Mouse (Mus musculus): ENCODE results near the gene Myh10. TPM values are rescaled to one million over a fixed set of nuclear protein-coding genes. Genes with fewer than 3 reads are reported as not detected.

The Myh10 gene
- total and polyA plus RNA-seq, 3 experiments: 17.9 to 25.9 (median 25.6) TPM

DNA sequence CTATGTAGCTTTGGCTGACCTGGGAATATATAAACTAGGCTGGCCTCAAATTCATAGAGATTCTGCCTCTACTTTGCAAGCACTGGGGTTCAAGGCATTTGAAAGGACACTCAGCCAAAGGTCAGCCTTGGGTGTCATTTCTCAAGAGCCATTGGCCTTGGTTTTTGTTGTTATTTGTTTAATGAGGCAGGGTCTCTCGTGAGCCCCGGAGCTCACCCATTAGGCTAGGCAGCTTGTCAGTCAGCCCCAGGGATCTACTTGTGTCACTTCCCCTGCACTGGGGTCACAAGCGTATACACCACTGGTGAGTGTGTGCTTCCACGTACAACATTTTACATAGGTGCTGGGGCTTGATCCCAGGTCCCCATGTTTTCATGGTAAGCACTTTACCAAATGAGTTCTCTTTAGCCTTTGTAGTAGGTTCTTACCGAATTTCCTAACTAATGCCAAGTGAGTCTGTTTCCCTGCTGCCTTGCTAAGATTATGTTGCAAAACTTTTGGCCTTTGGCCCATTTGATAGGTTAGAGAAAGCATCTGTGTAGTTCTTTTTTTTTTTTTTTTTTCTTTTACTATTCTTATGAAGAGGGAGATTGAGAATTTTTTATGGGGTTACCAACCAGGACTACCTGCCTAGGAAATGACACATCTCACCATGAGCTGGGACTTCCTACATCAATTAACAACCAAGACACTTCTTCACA is 18.9 kb upstream of the Myh10 start:
- Histone ChIP-seq H3K9ac (ENCODE audit: low read depth, low read length) (no peak overlapping the region), H3K4me1 (ENCODE audit: control insufficient read depth, insufficient read depth, low read length) (peaks cover 4% of the 10 kb centered on the region), H3K27me3 (ENCODE audit: control insufficient read depth, insufficient read depth, low read length) (no peaks in the 10 kb centered on the region), H3K79me2 (replicated peaks; ENCODE audit: control insufficient read depth, insufficient read depth, low read length) (no peaks in the 10 kb centered on the region), H3K27ac (no peak overlapping the region), H3K36me3 (ENCODE audit: control insufficient read depth, insufficient read depth, low read length) (peaks cover 9% of the 10 kb centered on the region), H3K4me3 (no peak overlapping the region)
- intact Hi-C loops (cut with DNase I): no loop called here
- 82% methylated on average over 5 of the region's 5 CpGs for WGBS
- no peak for DNase-seq
- TF ChIP-seq POLR2A (IDR thresholded peaks at IDR 0.05; ENCODE audit: insufficient read depth, low read depth, low read length) (no peak), CTCF (IDR thresholded peaks at IDR 0.05) (no peak)

DNA sequence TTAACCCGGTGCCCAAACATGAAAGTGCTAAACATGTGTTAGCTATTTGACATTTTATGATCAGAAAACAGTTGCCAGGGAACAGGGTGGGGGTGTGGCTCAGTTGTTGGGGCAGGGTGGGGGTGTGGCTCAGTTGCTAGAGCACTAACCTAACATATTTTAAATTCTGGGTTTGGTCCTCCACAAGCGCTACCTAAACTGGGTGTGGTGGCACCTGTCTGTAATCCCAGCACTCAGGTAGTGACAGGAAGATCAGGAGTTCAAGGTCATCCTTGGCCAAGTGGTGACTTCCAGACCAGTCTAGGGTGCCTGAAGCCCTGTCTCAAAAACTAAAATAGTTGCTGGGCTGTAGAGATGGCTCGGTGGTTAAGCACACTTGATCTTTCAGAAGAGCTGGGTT is 17.3 kb upstream of the Myh10 start:
- 83% methylated on average over 3 of the region's 3 CpGs for WGBS
- Histone ChIP-seq H3K27ac (no peak overlapping the region), H3K36me3 (ENCODE audit: control insufficient read depth, insufficient read depth, low read length) (peaks cover 9% of the 10 kb centered on the region), H3K79me2 (replicated peaks; ENCODE audit: control insufficient read depth, insufficient read depth, low read length) (no peaks in the 10 kb centered on the region), H3K27me3 (ENCODE audit: control insufficient read depth, insufficient read depth, low read length) (no peaks in the 10 kb centered on the region), H3K9ac (ENCODE audit: low read depth, low read length) (no peak overlapping the region), H3K4me1 (ENCODE audit: control insufficient read depth, insufficient read depth, low read length) (peaks cover 4% of the 10 kb centered on the region), H3K4me3 (no peak overlapping the region)
- no peak for TF ChIP-seq EP300 (IDR thresholded peaks at IDR 0.05; ENCODE audit: insufficient read depth, low read depth, low read length)
- TF ChIP-seq CTCF (IDR thresholded peaks at IDR 0.05): no peak
- no peak for TF ChIP-seq POLR2A (IDR thresholded peaks at IDR 0.05; ENCODE audit: insufficient read depth, low read depth, low read length)
- intact Hi-C loops (cut with DNase I): no loop called here
- no peak for DNase-seq

DNA sequence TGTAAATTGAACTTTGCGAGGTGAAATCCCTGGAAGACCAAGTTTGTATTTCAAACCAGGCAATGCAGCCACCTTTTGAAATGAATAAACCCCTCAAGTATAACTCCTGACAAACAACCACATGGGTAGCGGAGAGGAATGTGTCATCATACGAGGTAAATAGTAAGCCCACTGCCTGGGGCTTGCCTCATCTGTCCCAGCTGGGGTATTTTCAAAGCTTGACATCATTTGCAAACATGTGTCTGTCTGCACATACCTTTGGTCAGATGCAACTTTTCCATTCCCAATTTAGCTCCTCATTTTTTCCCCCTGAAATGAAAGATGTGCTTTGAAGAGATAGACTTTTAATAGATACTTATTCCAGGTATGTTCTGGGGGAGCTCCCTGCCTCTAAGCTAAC is 16.7 kb upstream of the Myh10 start:
- Histone ChIP-seq H3K9ac (ENCODE audit: low read depth, low read length) (no peak overlapping the region), H3K36me3 (ENCODE audit: control insufficient read depth, insufficient read depth, low read length) (peaks cover 9% of the 10 kb centered on the region), H3K4me3 (no peak overlapping the region), H3K4me1 (ENCODE audit: control insufficient read depth, insufficient read depth, low read length) (peaks cover 4% of the 10 kb centered on the region), H3K27me3 (ENCODE audit: control insufficient read depth, insufficient read depth, low read length) (no peaks in the 10 kb centered on the region), H3K27ac (no peak overlapping the region), H3K79me2 (replicated peaks; ENCODE audit: control insufficient read depth, insufficient read depth, low read length) (no peaks in the 10 kb centered on the region)
- no peak for DNase-seq
- intact Hi-C loops (cut with DNase I): no loop called here
- TF ChIP-seq CTCF (IDR thresholded peaks at IDR 0.05): no peak
- no peak for TF ChIP-seq POLR2A (IDR thresholded peaks at IDR 0.05; ENCODE audit: insufficient read depth, low read depth, low read length)
- TF ChIP-seq EP300 (IDR thresholded peaks at IDR 0.05; ENCODE audit: insufficient read depth, low read depth, low read length): no peak
- 80% methylated on average over 3 of the region's 3 CpGs for WGBS

DNA sequence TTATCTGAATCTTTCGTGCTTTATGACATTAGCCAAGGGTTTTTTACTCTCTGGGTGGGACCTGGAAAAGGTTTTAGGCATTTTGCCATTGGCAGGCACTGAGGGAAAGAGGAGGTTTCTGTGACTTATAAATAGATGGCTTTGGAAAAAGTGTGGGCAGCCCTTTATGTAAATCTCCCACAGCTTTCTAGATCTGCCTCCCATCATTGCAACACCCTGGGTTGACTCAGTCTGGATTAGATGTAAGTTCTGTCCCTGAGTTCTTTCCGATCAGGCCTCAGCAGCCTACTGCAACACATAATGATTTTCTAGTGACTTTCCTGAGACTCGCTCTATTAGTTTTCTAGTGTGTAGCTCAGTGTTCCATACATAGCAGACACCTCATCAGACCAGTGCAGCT is 16.1 kb upstream of the Myh10 start:
- H3K4me1 ChIP-seq (ENCODE audit: control insufficient read depth, insufficient read depth, low read length): peaks cover 4% of the 10 kb centered on the region
- DNase-seq: peak in 1 of 2 experiments; percentile 13
- intact Hi-C loops (cut with DNase I): no loop called here
- no peak overlapping the region for H3K4me3 ChIP-seq
- no peak overlapping the region; the same call in 1 of the 2 replicates for H3K9ac ChIP-seq (ENCODE audit: low read depth, low read length)
- H3K27ac ChIP-seq: no peak overlapping the region
- WGBS: 37% methylated on average over 3 of the region's 3 CpGs
- H3K79me2 ChIP-seq (replicated peaks; ENCODE audit: control insufficient read depth, insufficient read depth, low read length): no peaks in the 10 kb centered on the region
- peaks cover 9% of the 10 kb centered on the region for H3K36me3 ChIP-seq (ENCODE audit: control insufficient read depth, insufficient read depth, low read length)
- H3K27me3 ChIP-seq (ENCODE audit: control insufficient read depth, insufficient read depth, low read length): no peaks in the 10 kb centered on the region
- no peak for TF ChIP-seq CTCF (IDR thresholded peaks at IDR 0.05)
- no peak for TF ChIP-seq POLR2A (IDR thresholded peaks at IDR 0.05; ENCODE audit: insufficient read depth, low read depth, low read length)
- no peak for TF ChIP-seq EP300 (IDR thresholded peaks at IDR 0.05; ENCODE audit: insufficient read depth, low read depth, low read length)

DNA sequence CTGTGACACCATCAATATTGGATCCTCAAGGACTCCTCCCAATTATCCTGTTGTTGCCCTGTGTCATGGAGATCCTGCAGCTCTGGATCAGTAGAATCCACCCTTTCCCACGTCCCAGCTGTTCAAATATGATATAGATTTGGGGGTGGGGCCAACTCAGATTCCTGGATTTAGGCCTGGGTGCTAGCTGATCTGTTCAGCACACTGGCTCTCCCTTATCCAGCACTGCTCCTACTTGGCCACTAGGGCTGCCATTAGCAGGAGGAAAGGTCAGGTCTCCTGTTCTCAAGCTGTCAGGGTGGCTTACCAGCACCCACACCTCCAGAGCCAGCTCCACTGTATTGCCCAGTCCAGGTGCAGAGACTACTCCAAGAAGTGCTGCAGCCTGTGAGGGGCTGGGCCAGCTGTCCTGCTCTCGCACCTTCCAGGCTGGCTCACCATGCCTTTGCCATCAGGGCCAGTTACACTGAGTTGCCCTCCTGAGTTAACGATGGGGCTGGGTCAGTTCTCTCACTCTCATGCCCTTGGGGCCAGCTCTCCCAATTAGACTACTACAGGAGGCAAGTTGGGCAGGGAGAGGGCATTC is 10.0 kb upstream of the Myh10 start:
- TF ChIP-seq EP300 (IDR thresholded peaks at IDR 0.05; ENCODE audit: insufficient read depth, low read depth, low read length): no peak
- peak; percentile 29 for TF ChIP-seq CTCF (IDR thresholded peaks at IDR 0.05)
- TF ChIP-seq POLR2A (IDR thresholded peaks at IDR 0.05; ENCODE audit: insufficient read depth, low read depth, low read length): no peak
- DNase-seq: no peak
- H3K27me3 ChIP-seq (ENCODE audit: control insufficient read depth, insufficient read depth, low read length): no peaks in the 10 kb centered on the region
- H3K36me3 ChIP-seq (ENCODE audit: control insufficient read depth, insufficient read depth, low read length): no peaks in the 10 kb centered on the region
- intact Hi-C loops (cut with DNase I): no loop called here
- H3K27ac ChIP-seq: no peak overlapping the region
- H3K79me2 ChIP-seq (replicated peaks; ENCODE audit: control insufficient read depth, insufficient read depth, low read length): no peaks in the 10 kb centered on the region
- H3K9ac ChIP-seq (ENCODE audit: low read depth, low read length): no peak overlapping the region
- no peaks in the 10 kb centered on the region for H3K4me1 ChIP-seq (ENCODE audit: control insufficient read depth, insufficient read depth, low read length)
- WGBS: 80% methylated on average over 3 of the region's 3 CpGs
- no peak overlapping the region for H3K4me3 ChIP-seq

DNA sequence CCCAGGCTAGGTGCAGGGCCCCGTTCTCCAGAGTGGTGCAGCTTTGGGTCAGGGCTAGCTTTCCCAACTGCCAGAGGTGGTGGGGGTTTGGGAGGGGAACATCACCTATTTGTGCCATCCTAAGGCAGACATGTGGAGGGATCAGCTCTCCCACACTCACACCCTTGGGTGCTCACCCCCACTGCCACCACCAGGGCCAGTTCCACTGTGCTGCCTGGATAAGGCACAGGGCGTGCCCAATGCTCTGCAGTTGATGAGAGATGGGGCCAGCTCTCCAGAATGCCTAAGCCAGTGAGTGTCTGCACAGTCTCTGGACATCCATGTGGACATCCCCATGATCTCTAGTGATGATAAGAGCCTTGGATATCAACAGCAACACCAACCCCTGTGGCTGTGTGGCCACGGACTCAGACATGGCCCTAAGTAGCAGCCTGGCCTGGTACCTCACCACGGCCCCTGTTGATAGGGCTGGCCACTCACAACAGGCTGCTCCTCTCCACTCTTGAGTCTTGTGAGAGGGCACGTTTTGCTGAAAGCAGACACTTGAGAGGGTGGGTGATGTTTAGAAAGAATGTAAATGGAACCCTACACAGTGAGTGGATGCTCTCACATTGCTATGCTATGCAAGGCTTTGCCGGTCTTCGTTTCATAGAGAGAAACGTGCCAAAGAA is 9.1 kb upstream of the Myh10 start:
- intact Hi-C loops (cut with DNase I): no loop called here
- Histone ChIP-seq H3K4me3 (no peak overlapping the region), H3K4me1 (ENCODE audit: control insufficient read depth, insufficient read depth, low read length) (no peaks in the 10 kb centered on the region), H3K27ac (no peak overlapping the region), H3K79me2 (replicated peaks; ENCODE audit: control insufficient read depth, insufficient read depth, low read length) (no peaks in the 10 kb centered on the region), H3K36me3 (ENCODE audit: control insufficient read depth, insufficient read depth, low read length) (no peaks in the 10 kb centered on the region), H3K27me3 (ENCODE audit: control insufficient read depth, insufficient read depth, low read length) (no peaks in the 10 kb centered on the region), H3K9ac (ENCODE audit: low read depth, low read length) (no peak overlapping the region)
- 87% methylated on average over 8 of the region's 8 CpGs for WGBS
- TF ChIP-seq CTCF (IDR thresholded peaks at IDR 0.05) (no peak), EP300 (IDR thresholded peaks at IDR 0.05; ENCODE audit: insufficient read depth, low read depth, low read length) (no peak), POLR2A (IDR thresholded peaks at IDR 0.05; ENCODE audit: insufficient read depth, low read depth, low read length) (no peak)
- DNase-seq: no peak

Data from heart, adult 2 months (tissue).